Mouse (Mus musculus) MEL (cell line): ENCODE measurements at regions not wholly inside any gene's neighbourhood (a gene's known extent, or its start where the extent isn't known, plus 50 kb on each side); places are given as distances from the start of the nearest gene placed in this dataset.

Experiments
- CHD2 ChIP-seq: IDR thresholded peaks from 2 replicates; pipeline ENCODE4 v1.6.1; 2011; ENCODE audit warnings: low read length, improper control_type of control experiment
- CTCF ChIP-seq, 3 experiments: IDR thresholded peaks in 2 of 3; conservative IDR thresholded peaks in 1 of 3; 2 replicates each; pipeline ENCODE4 v1.5.1; 2011 to 2012; ENCODE audit warnings: low read length in 3 of 3, low read depth in 2 of 3, mild to moderate bottlenecking in 2 of 3, improper control_type of control experiment in 1 of 3, inconsistent platforms in 1 of 3, mixed read lengths in 1 of 3, moderate library complexity in 1 of 3; ENCODE audit not compliant: control insufficient read depth in 1 of 3, insufficient read depth in 1 of 3, poor library complexity in 1 of 3, severe bottlenecking in 1 of 3
- E2F4 ChIP-seq: IDR thresholded peaks from 2 replicates; pipeline ENCODE4 v1.6.1; 2011; ENCODE audit warnings: low read depth, low read length, improper control_type of control experiment, borderline replicate concordance
- EP300 ChIP-seq, 2 experiments: IDR thresholded peaks; 2 replicates each; pipeline ENCODE4 v1.6.1; 2011; ENCODE audit warnings: improper control_type of control experiment in 2 of 2, low read length in 2 of 2, low read depth in 1 of 2, mild to moderate bottlenecking in 1 of 2
- HCFC1 ChIP-seq: IDR thresholded peaks from 2 replicates; pipeline ENCODE4 v1.6.1; 2012; ENCODE audit warnings: low read depth, mild to moderate bottlenecking, inconsistent platforms, low read length, improper control_type of control experiment, moderate library complexity
- KAT2A ChIP-seq: conservative IDR thresholded peaks from 2 replicates; pipeline ENCODE4 v1.6.1; 2012; ENCODE audit warnings: low read depth, low read length, improper control_type of control experiment, inconsistent platforms
- NRF1 ChIP-seq: IDR thresholded peaks from 2 replicates; pipeline ENCODE4 v1.6.1; 2014; ENCODE audit warnings: low read depth, mild to moderate bottlenecking, inconsistent platforms, low read length, improper control_type of control experiment, moderate library complexity; ENCODE audit not compliant: poor library complexity, insufficient read depth, severe bottlenecking
- TBP ChIP-seq: IDR thresholded peaks from 2 replicates; pipeline ENCODE4 v1.8.0; 2011; ENCODE audit warnings: low read depth, low read length, improper control_type of control experiment
- TCF12 ChIP-seq: IDR thresholded peaks from 2 replicates; pipeline ENCODE4 v1.6.1; 2014; ENCODE audit warnings: low read depth, mild to moderate bottlenecking, inconsistent platforms, low read length, improper control_type of control experiment, moderate library complexity

DNA sequence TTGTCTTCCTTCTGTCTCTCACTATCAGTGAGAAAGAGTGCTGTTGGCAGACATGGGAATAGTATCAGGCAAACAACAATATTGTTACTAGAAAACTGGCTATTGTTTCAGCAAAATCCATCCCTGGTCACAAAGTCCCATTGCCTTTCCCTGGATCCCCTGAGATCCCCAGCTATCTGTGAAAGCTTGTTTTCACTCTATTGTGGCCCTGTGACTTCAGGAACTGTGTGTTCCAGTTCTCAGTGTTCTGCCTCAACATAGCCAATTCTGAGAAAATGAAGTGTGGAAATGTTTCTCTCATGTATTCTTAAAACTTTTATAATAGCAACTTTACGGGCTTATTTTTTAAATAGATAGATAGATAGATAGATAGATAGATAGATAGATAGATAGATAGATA is 160.3 kb downstream of the Npr3 start:
- TF ChIP-seq EP300 (IDR thresholded peaks at IDR 0.05; ENCODE audit: low read depth in 1 of 2, low read length in 2 of 2) = no peak
- TF ChIP-seq CTCF (IDR thresholded peaks at IDR 0.05 in 2 of 3, conservative IDR thresholded peaks at IDR 0.05 in 1 of 3; ENCODE audit: control insufficient read depth in 1 of 3, insufficient read depth in 1 of 3, low read depth in 2 of 3, low read length in 3 of 3, poor library complexity in 1 of 3, severe bottlenecking in 1 of 3) = no peak
- no peak for TF ChIP-seq NRF1
- no peak for TF ChIP-seq KAT2A
- no peak for TF ChIP-seq TBP
- no peak for TF ChIP-seq HCFC1
- TF ChIP-seq TCF12 = no peak
- no peak for TF ChIP-seq CHD2
- TF ChIP-seq E2F4 = no peak
